Mouse (Mus musculus): ENCODE measurements around the gene Mlx. TPM values are rescaled to one million over a fixed set of nuclear protein-coding genes. Genes with fewer than 3 reads are reported as not detected.

The Mlx gene
- polyA plus RNA-seq (2016; fragmentation: Nextera tagmentation; extraction: Ambion mirVana), result 37.3 and 41.1 TPM in 2 replicates

DNA sequence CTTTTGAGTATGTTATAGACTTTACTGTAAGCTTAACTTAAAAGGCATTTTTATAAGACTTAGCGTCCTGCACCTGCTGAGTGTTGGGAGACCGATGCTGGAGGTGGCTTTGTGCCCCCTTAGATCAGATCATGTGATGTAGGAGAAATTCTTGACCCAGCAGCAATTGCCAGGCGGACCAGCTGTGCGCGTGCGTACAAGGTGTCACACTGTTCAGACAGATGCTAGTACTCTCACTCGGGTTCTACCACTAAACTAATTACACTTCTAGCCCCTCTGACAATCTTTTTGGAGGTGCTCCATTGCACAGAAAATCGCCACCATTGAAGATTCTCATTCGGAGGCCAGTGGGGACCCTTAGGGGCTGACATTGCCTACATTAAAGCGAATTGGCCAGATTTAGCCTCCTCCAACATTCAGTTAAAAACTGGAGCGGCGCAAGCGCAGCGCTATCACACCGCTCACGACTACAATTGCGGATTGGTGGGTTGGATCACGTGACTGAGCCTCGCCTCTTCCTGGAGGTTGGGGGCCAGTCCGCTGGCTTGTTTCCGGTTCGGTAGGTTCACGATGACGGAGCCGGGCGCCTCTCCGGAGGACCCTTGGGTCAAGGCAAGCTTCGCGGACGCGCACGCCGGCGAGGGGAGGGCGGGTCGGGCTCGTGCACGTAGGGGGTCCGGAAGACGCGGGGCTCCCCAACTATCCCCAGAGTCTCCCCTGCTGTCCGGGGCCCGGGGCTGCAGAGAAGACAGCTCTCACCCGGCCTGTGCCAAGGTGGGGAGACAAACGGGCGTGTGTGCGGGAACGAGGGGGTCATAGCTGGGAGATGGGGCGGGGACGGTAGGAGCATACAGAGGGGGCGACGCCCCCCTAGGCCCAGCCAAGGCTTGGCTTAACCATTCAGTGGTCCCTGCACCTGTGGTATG lies at the start of gene Mlx:
TSS of gene Mlx (plus strand) at position 522 of the 926 bp plus-strand sequence.
- WGBS, result 2% methylated on average over 52 of the region's 52 CpGs
- peak; percentile 92 for DNase-seq (ENCODE audit: extremely low spot score, low spot score)
- peaks cover 59% of the 10 kb centered on the region for H3K36me3 ChIP-seq (replicated peaks)
- H3K4me1 ChIP-seq, result peaks cover 54% of the 10 kb centered on the region
- H3K9me3 ChIP-seq, result no peaks in the 10 kb centered on the region
- H3K27ac ChIP-seq, result peak within 1 kb of the TSS; percentile 90
- H3K4me3 ChIP-seq, result peak within 1 kb of the TSS; percentile 93
- no peaks in the 10 kb centered on the region for H3K27me3 ChIP-seq (ENCODE audit: poor library complexity, severe bottlenecking)

DNA sequence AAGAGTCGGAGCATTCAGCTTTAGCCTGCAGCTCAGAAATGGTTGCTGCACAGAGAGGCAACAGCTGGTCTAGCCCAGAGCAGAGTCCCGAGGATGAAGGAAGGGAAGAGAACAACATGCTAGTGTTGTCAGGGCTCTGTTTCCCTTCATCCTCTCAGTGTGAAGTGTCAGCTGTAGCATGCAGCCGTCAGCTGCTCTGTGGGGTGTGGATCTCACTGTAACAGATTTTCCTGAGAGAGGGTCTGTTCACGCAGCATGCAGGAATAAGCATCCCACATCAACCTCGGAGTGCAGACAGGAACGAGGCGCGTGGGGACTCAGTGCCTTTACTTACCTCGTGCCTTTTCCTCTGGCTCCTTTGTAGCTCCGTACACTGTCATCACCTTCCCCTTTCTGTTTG lies 49.3 kb upstream of the Mlx start:
- H3K9me3 ChIP-seq, result no peaks in the 10 kb centered on the region
- no peak for DNase-seq (ENCODE audit: extremely low spot score, low spot score)
- no peak overlapping the region for H3K27ac ChIP-seq
- peaks cover 94% of the 10 kb centered on the region for H3K36me3 ChIP-seq (replicated peaks)
- no peaks in the 10 kb centered on the region for H3K4me1 ChIP-seq
- no peaks in the 10 kb centered on the region for H3K27me3 ChIP-seq (ENCODE audit: poor library complexity, severe bottlenecking)
- H3K4me3 ChIP-seq, result no peak overlapping the region
- WGBS, result 89% methylated on average over 10 of the region's 10 CpGs

DNA sequence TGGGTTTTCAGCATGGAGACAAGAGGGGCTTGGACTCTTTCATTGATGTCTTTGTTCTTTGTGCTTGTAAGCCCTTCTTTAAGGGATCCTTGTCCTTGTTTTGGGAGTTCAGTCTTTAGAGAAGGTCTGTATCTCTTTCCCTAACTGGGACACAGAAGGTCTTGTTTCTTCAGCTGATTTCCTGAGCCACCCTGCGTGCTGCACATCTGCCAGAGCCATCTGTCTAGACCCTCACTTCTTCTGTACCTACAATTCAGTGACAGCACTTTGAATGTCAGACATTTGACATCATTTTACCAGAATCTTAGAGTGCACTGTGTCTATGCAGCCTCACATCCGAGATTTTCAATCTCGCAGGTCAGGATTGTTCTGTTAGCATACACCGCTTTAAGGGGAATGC lies 41.3 kb upstream of the Mlx start:
- no peak for DNase-seq (ENCODE audit: extremely low spot score, low spot score)
- Histone ChIP-seq H3K4me1 (no peaks in the 10 kb centered on the region), H3K9me3 (no peaks in the 10 kb centered on the region), H3K27me3 (ENCODE audit: poor library complexity, severe bottlenecking) (no peaks in the 10 kb centered on the region), H3K4me3 (no peak overlapping the region), H3K36me3 (replicated peaks) (peaks cover 99% of the 10 kb centered on the region), H3K27ac (no peak overlapping the region)
- 91% methylated on average over 4 of the region's 4 CpGs for WGBS

DNA sequence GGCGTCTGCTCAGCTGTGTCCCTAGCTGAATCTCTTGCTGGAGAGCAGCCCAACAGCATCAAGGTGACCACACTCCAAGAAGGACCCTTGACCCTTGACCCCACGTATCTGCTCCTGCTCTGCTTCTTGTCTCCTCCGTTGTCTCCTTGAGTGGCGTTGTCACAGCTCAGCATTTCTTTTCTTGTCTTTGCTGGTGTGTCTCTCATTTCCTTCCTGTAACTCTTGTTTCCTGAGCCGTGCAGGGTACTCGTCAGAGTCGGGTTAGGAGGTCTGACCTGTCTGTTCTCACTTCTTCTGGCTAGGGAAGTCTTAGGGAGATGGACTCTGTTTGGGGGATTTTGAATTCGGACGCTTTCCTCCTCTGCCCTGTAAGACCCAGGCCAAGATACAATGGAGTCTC lies 40.6 kb upstream of the Mlx start:
- Histone ChIP-seq H3K4me1 (no peaks in the 10 kb centered on the region), H3K27me3 (ENCODE audit: poor library complexity, severe bottlenecking) (no peaks in the 10 kb centered on the region), H3K9me3 (no peaks in the 10 kb centered on the region), H3K4me3 (no peak overlapping the region), H3K36me3 (replicated peaks) (peaks cover 99% of the 10 kb centered on the region), H3K27ac (no peak overlapping the region)
- DNase-seq (ENCODE audit: extremely low spot score, low spot score), result no peak
- WGBS, result 69% methylated on average over 9 of the region's 9 CpGs

DNA sequence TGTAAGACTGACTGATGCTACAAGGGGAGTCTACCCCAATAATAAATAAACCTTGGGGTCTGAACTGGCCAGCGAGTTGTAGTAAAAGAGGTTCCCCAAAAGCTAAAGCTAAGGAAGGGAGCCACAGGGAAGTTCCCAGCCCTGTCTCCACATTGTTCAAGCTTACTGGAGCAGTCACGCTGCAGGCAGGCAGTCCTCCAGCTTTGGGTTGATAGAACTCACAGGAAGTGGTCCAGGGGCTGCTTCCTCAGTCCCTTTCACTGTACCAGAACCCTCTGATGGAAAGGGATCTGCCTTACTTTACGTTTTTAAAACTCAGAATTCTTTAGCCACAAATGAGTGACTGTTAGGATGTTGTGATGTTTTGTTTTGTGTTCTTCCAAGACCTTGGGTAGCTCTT lies 39.6 kb upstream of the Mlx start:
- no peak overlapping the region for H3K27ac ChIP-seq
- WGBS, result 88% methylated on average over 3 of the region's 3 CpGs
- peaks cover 97% of the 10 kb centered on the region for H3K36me3 ChIP-seq (replicated peaks)
- no peak overlapping the region for H3K4me3 ChIP-seq
- DNase-seq (ENCODE audit: extremely low spot score, low spot score), result no peak
- H3K27me3 ChIP-seq (ENCODE audit: poor library complexity, severe bottlenecking), result no peaks in the 10 kb centered on the region
- H3K9me3 ChIP-seq, result no peaks in the 10 kb centered on the region
- no peaks in the 10 kb centered on the region for H3K4me1 ChIP-seq

DNA sequence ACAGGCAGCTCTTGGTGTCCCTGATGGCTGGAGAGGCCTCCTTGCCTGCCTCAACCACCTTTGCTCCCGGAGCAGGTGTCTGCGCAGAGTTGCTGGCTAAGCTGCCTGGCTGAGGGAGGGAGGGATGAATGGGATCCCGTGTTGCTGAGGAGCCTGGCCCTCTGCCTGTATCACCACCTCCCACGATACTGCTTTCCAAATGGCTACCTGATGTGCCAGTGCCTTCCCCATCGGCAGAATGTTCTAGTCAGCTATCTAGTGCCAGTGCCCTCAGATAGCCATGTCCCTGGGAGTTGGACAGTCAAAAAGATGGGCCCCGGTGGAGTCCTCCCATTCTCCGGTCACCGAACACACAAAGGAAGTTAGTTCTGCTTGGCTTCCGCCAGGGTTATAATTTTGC lies 36.7 kb upstream of the Mlx start:
- 94% methylated on average over 9 of the region's 9 CpGs for WGBS
- Histone ChIP-seq H3K36me3 (replicated peaks) (peaks cover 97% of the 10 kb centered on the region), H3K27ac (no peak overlapping the region), H3K4me3 (no peak overlapping the region), H3K4me1 (no peaks in the 10 kb centered on the region), H3K9me3 (no peaks in the 10 kb centered on the region; the same call in 1 of the 2 replicates), H3K27me3 (ENCODE audit: poor library complexity, severe bottlenecking) (no peaks in the 10 kb centered on the region)
- no peak for DNase-seq (ENCODE audit: extremely low spot score, low spot score)

DNA sequence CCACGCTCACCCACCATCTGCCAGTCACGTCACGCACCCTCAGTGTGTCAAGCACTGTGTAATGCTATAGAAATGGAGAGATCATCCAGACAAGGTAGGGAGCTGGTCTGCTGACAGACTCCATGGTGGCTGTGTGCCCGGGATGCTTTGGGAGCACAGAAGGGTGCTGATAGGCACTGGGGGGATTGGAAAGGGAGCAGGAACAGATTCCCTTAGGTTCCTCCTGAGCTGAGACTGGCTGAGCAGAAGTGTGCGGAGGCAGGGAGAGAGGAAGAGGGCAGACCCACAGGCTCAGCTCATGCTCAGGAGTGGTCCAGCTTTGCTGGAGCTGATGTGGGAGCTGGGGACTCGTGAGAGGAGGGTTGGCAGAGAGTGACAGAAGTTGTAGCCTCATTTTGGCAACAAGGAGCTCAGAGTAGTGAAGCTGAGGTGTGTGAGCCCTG lies 36.0 kb upstream of the Mlx start:
- Histone ChIP-seq H3K36me3 (replicated peaks) (peaks cover 97% of the 10 kb centered on the region), H3K27ac (0 out of 2 replicates have a peak overlapping the region, but pooled peaks have one; percentile 20), H3K4me3 (no peak overlapping the region), H3K9me3 (no peaks in the 10 kb centered on the region; the same call in 1 of the 2 replicates), H3K27me3 (ENCODE audit: poor library complexity, severe bottlenecking) (no peaks in the 10 kb centered on the region), H3K4me1 (no peaks in the 10 kb centered on the region)
- WGBS, result 89% methylated on average over 6 of the region's 6 CpGs
- DNase-seq (ENCODE audit: extremely low spot score, low spot score), result no peak

DNA sequence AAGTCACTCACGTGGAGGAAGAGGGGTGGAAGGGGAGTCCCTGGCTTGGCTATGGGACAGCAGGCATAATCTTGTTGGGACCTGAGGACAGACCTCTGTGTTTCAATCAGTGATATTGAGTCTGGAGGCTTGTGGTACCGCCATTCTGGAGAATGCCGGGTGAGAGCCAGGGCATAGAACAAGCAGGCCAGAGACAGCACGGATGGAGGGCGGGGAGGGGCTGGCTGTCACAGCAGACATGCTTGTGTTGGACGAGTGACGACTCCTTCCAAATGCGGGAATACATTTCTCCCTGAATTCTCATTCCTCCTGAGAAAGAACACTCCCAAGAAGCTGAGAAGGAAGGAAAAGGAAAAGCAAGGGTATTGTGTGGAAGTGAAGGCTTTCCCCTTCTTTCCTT lies 35.5 kb upstream of the Mlx start:
- no peaks in the 10 kb centered on the region; the same call in 1 of the 2 replicates for H3K9me3 ChIP-seq
- H3K4me1 ChIP-seq, result no peaks in the 10 kb centered on the region
- DNase-seq (ENCODE audit: extremely low spot score, low spot score), result no peak
- H3K4me3 ChIP-seq, result no peak overlapping the region
- H3K36me3 ChIP-seq (replicated peaks), result peaks cover 96% of the 10 kb centered on the region
- no peak overlapping the region for H3K27ac ChIP-seq
- WGBS, result 92% methylated on average over 8 of the region's 8 CpGs
- H3K27me3 ChIP-seq (ENCODE audit: poor library complexity, severe bottlenecking), result no peaks in the 10 kb centered on the region

DNA sequence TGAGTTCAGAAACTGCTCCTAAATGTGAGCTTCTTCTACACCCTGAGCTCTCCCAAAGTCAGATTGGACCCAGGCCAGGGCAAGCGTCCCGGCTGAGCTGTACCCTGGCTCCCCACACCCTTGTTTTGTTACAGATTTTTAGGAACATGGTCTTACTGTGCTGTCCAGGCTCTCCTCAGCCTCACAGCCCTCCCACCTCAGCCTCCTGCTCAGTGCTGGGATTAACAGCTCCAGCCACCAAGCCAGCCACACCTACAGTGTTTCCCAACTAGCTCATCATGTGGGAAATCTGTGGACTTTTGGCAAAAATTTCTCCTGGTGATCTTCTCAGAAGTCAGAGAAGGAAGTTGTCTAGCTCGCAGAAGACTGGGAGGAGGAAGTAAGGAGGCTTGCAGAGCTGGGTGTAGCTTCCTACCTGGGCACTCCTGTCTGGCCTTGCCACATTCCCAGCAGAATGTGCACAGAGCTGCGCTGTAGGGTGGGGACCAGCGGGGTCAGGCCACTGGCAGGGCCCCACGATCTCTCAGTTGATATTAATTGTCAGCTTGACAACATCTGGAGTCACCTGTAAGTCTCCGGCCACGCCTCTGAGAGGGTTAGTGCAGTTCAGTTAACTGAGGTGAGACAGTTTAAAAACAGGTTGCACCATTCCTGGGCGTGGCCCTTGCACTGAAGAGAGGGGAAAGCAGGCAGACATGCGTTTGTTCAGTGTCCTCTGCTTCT lies 34.2 kb upstream of the Mlx start:
- no peaks in the 10 kb centered on the region for H3K27me3 ChIP-seq (ENCODE audit: poor library complexity, severe bottlenecking)
- no peaks in the 10 kb centered on the region; the same call in 1 of the 2 replicates for H3K9me3 ChIP-seq
- H3K4me1 ChIP-seq, result no peaks in the 10 kb centered on the region
- peaks cover 92% of the 10 kb centered on the region for H3K36me3 ChIP-seq (replicated peaks)
- no peak for DNase-seq (ENCODE audit: extremely low spot score, low spot score)
- no peak overlapping the region for H3K4me3 ChIP-seq
- 96% methylated on average over 10 of the region's 10 CpGs for WGBS
- H3K27ac ChIP-seq, result no peak overlapping the region

DNA sequence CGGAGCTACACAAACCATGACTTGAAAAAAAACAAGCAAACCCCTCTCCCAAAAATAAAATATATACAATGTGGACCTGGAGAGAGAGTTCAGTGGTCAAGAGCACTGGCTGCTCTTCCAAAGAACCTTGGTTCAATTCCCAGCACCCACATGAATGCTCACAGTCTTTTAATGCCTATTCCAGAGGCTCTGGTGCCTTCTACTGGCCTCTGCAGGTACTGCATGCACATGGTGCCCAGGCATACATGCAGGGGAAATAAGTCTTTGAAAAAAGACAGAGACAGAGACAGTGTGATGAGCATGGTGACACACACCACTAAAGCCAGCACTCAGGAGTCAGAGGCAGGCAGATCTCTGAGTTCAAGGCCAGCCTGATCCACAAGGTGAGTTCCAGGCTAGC lies 33.1 kb upstream of the Mlx start:
- Histone ChIP-seq H3K4me3 (no peak overlapping the region), H3K9me3 (no peaks in the 10 kb centered on the region; the same call in 1 of the 2 replicates), H3K4me1 (peaks cover 5% of the 10 kb centered on the region; the same call in 1 of the 2 replicates), H3K36me3 (replicated peaks) (peaks cover 89% of the 10 kb centered on the region), H3K27ac (no peak overlapping the region), H3K27me3 (ENCODE audit: poor library complexity, severe bottlenecking) (no peaks in the 10 kb centered on the region)
- 94% methylated on average over 1 of the region's 1 CpGs for WGBS
- no peak for DNase-seq (ENCODE audit: extremely low spot score, low spot score)

DNA sequence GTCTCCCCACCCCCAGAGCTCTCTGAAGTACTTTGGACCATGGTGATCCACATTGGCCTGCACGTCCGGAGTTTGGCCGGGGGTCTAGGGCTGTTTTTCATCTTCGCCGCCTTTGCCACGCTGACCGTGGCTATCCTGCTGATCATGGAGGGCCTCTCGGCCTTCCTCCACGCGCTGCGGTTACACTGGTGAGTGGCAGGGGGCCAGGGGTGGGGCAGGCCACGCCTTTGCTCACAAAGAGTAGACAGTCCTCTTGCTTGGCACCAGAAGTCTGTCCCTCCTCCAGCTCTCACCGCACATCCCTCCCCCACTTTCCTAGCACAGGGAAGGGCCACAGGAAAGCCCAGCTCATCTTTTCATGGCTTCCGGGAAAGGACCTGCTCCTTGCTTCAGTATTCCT lies 31.7 kb upstream of the Mlx start:
- H3K36me3 ChIP-seq (replicated peaks), result peaks cover 85% of the 10 kb centered on the region
- H3K27ac ChIP-seq, result no peak overlapping the region
- no peak overlapping the region for H3K4me3 ChIP-seq
- no peaks in the 10 kb centered on the region for H3K27me3 ChIP-seq (ENCODE audit: poor library complexity, severe bottlenecking)
- peaks cover 5% of the 10 kb centered on the region; the same call in 1 of the 2 replicates for H3K4me1 ChIP-seq
- H3K9me3 ChIP-seq, result no peaks in the 10 kb centered on the region; the same call in 1 of the 2 replicates
- 88% methylated on average over 14 of the region's 14 CpGs for WGBS
- no peak for DNase-seq (ENCODE audit: extremely low spot score, low spot score)

DNA sequence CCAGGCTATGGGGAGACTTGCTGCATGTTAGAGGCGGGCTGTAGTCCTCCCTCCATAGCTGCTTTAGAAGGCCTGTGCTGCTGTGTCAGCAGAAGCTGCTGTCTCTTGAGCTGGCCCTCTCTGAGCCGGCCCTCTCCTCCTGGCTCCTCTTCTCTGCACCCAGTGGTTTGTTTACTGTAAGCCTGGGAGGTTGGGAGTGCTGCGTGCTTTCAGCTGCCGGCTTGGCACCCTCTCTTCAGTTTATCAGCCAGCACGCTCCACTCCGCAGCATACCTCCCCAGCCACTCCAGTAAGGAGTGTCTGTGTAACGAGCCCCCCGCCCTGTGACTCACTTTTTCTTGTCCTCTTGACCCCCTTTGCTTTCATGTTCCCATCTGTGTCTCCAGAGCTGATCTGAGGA lies 30.2 kb upstream of the Mlx start:
- Histone ChIP-seq H3K4me3 (no peak overlapping the region), H3K9me3 (no peaks in the 10 kb centered on the region; the same call in 1 of the 2 replicates), H3K36me3 (replicated peaks) (peaks cover 81% of the 10 kb centered on the region), H3K4me1 (peaks cover 5% of the 10 kb centered on the region; the same call in 1 of the 2 replicates), H3K27me3 (ENCODE audit: poor library complexity, severe bottlenecking) (no peaks in the 10 kb centered on the region), H3K27ac (no peak overlapping the region)
- no peak for DNase-seq (ENCODE audit: extremely low spot score, low spot score)
- 65% methylated on average over 8 of the region's 8 CpGs for WGBS

DNA sequence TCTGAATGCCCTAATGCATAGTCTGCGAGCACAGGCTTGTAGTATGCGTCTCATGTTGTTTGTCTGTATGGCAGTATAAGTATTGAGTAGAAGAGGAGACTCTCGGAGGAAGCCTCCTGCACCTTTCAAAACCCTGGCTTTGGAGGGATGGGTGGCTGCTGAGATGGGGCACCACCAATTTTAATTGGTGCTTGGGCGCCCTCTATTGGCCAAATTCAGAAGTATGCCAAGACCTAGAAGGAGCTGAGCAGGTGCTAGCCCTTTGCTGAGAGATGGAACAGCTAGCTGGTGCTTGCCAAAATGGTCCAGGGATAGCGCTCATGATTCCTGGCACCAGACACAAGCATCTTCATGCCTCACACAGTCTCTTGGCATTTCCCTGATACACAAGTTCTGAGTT lies 29.2 kb upstream of the Mlx start:
- H3K36me3 ChIP-seq (replicated peaks), result peaks cover 82% of the 10 kb centered on the region
- no peaks in the 10 kb centered on the region for H3K27me3 ChIP-seq (ENCODE audit: poor library complexity, severe bottlenecking)
- DNase-seq (ENCODE audit: extremely low spot score, low spot score), result peak; percentile 78
- no peak overlapping the region for H3K4me3 ChIP-seq
- 35% methylated on average over 5 of the region's 5 CpGs for WGBS
- no peak overlapping the region for H3K27ac ChIP-seq
- H3K9me3 ChIP-seq, result no peaks in the 10 kb centered on the region; the same call in 1 of the 2 replicates
- H3K4me1 ChIP-seq, result peaks cover 12% of the 10 kb centered on the region
